Mouse (Mus musculus) embryo, embryonic 9.5 days (tissue): ENCODE measurements around the gene Fads6.

Source experiments
- DNase-seq: peaks from one replicate; pipeline ENCODE4 v3.0.0-alpha.2; 2017; ENCODE audit errors: extremely low spot score

The Fads6 gene

DNA sequence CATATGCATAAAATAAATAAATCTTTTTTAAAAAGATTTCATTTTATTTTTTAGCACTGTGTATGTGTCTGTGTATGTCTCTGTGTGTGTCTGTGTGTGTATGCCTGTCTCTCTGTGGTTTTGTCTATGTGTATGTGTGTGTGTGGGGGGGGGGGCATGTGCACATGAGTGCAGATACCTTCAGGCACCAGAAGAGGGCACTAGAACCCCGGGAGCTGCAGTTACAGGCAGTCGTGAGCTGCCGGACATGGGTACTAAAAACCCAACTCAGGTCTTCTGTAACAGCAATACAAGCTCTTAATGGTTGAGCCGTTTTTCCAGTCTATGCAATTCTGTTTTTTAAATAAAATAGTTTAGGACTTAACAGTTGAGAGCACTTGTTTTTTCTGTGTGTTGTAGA, 3.3 kb upstream of the Fads6 start:
- no peak for DNase-seq

GRCm38 (mm10) chr11:115298160-115298559, 697 bp upstream of the Fads6 start:
- DNase-seq: no peak

- DNase-seq: no peak
Measured at GRCm38 (mm10) chr11:115296471-115297210, 822 bp downstream of the Fads6 start.

DNA sequence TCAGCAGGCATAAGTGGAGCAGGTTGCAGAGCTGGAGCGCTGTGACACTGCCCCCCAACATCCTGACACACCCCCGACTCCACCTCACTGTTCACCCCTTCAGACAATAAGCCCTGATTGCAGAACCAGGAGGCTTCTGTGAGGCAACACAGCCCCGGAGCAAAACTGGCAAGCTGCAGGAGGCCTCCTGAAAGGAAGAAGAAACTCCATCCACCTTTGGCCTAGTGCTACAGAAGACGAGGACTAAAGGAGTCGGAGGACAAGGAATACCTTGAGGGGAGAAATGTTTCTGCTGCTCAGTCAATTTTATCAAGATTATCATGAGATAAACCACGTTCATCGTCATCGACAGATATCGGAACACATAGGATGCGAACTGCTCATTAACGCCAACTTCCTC, 1.5 kb downstream of the Fads6 start:
- no peak for DNase-seq

GRCm38 (mm10) chr11:115292631-115293375, 4.7 kb downstream of the Fads6 start:
- no peak for DNase-seq

DNA sequence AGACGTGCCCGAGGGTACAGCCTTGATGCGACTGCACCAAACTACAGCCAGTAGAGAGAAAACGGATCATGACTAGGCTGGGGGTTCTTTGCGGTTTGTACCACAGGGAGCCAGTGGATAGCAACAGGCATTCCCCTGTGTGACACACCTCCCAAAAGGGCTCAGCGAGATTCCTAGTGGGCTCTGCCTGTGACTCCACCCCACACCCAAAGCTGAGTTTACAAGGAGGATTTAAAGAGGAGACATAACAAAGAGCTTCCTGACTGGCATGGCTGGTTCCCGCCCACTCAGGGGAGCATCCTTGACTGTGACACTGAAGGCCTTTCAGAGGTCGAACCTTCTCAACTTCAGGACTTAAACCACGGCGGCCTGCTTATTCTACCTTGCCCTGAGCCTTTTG, 6.0 kb downstream of the Fads6 start:
- DNase-seq: no peak

- no peak for DNase-seq
Measured at GRCm38 (mm10) chr11:115290919-115291318, 6.5 kb downstream of the Fads6 start.

DNA sequence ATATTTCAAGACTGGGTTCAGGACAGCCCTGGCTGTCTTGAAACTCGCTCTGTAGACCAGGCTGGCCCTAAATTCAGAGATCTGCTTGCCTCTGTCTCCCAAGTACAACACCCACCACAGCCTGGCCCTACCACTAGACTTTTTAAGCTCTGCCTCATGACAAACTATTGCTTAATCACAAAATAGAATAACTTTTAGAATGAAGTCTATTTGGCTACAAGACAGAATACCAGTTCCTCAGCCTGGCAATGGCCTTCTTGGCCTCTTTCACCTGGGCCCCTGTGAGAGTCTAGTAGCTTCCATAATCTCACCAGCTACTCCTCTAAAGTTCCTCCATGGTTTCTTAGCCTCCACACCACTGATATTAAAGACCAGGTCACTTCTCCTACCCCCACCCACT, 7.1 kb downstream of the Fads6 start:
- DNase-seq: no peak

DNA sequence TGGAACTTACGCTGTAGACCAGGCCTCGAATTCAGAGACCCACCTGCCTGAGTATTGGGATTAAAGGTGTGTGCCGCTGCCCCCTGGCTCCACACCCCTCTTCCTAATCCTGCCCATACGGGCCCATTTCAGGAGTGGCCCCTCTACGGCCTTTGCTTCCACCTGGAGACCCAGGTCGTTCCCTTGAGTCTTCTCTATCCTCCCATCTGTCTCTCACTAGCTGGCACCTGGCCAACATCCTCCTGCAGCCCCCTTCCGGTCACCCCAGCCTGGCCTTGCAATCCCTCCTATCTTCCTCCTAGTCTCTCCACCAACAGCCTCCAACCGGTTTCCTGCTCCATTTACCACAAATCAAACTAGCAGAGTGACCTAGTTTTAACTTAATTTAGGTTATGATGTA, 7.6 kb downstream of the Fads6 start:
- DNase-seq: no peak

GRCm38 (mm10) chr11:115288305-115288704, 9.2 kb downstream of the Fads6 start:
- DNase-seq: no peak

- DNase-seq: no peak
Measured at GRCm38 (mm10) chr11:115287386-115287785, 10.1 kb downstream of the Fads6 start.

DNA sequence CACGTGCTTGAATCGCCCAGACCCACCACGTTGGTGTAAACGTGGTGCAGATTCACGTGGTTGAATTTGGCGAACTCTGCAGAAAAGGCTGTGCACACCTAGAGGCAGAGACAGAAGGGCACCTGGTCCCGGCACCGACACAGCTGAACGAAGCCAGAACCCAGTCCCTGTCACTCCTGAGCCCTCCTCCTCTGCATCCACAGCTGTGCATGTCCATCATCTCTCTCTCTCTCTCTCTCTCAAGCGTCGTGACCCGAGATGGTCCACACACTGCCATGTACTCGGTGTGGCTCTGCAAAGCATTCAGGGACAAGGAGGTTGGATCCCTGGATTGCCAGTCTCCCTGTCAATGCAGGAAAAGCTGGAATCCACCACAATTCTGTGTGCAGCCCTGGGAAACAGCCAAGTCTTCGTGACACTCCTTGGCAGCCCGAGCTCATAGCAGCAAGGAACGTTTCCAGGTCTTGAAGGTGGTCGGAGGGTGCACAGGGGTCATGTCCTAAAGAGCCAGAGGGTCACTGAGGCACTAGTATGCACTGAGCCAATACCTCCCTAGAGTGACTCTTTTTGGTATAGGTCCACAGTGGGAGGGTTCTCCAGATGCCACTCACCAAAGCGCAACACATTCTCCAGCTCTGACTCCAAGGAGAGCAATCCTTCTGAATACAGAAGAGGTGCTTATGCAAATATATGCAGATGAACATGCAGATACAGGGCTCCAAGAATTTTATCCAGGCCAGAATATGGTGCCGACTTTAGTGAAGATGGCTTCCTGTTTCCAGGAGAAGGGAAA, 11.1 kb downstream of the Fads6 start:
- DNase-seq: no peak

DNA sequence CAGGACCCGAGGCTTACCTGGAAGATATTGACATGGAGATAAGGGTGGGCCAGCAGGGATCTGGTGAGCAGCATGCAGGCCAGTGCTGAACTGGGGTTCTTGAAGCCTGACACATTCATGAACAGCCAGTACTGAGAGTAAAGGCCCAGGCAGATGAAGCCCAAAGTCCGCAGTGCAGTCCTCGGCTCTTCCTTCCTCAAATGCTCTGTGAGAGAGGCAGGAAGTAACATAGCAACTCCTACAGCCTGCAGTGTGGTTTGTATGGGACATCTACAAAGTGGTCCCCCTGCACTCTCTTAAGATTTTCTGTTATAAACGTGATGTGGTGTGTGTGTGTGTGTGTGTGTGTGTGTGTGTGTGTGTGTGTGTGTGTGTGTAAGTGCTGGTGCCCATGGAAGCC, 12.2 kb downstream of the Fads6 start:
- DNase-seq: no peak

GRCm38 (mm10) chr11:115283891-115284620, 13.4 kb downstream of the Fads6 start:
- no peak for DNase-seq

DNA sequence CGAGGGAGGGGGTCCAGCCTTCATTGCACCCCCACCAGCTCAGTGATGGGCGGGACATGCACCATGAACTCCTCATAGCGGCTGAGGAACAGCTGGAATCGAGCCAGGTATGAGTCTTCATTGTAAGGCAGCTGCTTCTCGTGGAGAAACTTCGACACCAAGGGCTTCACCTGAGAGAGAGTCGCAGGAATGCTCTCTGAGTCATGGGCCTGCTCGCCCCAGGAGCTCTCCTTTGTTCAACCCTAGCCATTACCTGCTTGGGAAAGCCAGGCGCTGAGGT, 14.0 kb downstream of the Fads6 start:
- DNase-seq: no peak

GRCm38 (mm10) chr11:115282723-115283485, 14.6 kb downstream of the Fads6 start:
- no peak for DNase-seq

- DNase-seq: no peak
Measured at GRCm38 (mm10) chr11:115282295-115282694, 15.2 kb downstream of the Fads6 start.

GRCm38 (mm10) chr11:115279726-115280125, 17.7 kb downstream of the Fads6 start:
- DNase-seq: no peak

DNA sequence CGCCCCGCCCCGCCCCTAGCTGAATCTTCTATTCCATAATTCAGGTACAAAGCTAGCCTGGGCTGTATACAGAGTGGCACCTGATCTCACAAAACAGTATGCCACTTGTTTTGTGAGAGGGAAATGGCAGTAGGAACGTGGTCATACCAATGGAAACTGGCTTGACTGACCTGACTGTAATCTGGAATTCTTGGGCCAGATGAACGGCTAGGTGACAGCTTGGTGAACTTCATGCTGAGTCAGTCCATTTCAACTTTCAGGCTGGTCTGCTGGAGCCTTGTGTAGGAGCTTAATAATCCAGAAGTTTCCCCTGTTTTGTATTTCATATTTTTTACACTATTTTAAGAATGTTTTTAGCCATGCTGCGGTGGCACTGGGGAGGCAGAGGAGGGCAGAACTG, 19.3 kb downstream of the Fads6 start:
- no peak for DNase-seq

DNA sequence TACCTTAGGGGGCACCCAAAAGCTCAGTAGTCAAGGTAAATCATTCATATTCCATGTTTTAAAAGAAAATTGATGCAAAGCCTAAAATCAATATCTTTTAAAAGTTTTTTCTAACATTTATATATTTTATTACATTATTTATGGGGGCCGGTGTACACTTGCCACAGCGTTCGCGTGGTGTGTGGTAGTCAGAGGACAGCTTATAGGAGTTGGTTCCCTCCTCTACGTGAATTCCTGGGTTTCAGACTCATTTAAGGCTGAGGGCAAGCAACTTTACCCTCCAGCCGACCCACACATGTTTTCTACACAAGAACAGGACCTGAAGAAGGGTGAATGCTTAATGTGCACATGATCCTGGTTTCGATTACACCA, 19.9 kb downstream of the Fads6 start:
- DNase-seq: no peak

- peak; percentile 99 for DNase-seq
Measured at GRCm38 (mm10) chr11:115276780-115277603, 20.5 kb downstream of the Fads6 start, which contains the start of gene Fdxr. Gene Fdxr, minus strand, starts transcription at chr11:115277050.
